Mouse (Mus musculus): ENCODE results near the gene Rab11a.
"Not testable (repeated sequence)": the region's sequence is repeated elsewhere in the genome, so short reads cannot be mapped to it uniquely, and the experiment has no call there.

Rab11a gene

DNA sequence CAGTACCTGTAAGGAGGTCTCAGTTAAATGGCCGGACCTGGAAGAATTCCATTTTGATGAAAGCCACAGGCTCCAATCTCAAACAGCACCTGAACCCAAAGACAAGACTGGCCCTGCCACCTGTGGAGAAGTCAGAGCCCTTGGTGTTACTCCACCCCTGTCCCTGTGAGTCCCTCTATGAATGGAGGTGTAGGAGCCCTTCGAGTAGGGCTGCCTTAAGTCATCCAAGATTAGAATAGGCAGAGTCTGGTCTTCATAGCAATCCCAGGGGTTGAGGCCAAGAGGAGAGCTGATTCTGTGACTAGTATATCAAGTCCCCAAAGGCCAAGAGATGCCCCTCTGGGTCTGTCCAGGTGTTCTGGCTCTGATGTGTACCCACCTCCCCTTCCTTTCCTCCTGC is 46.8 kb downstream of the Rab11a start:
- no peak for DNase-seq

DNA sequence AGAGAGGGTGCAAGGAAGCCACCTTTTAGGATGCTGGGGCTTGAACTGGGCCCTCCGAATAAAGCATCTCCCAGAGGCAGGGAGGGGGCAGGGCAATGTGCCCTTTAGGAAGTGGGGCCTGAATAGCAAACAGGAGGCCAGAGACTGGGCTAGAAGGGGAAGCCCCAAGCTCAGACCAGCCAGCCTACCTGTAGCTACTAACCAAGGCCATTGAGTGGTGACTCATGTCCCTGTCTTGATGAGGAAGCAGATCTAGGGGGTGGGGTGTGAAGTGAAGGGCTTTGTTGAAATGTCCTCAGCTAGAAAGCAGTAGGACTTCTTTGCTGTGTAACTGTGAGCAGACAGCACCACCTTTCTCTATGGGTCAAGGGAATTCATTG is 49.6 kb downstream of the Rab11a start:
- no peak for DNase-seq

DNA sequence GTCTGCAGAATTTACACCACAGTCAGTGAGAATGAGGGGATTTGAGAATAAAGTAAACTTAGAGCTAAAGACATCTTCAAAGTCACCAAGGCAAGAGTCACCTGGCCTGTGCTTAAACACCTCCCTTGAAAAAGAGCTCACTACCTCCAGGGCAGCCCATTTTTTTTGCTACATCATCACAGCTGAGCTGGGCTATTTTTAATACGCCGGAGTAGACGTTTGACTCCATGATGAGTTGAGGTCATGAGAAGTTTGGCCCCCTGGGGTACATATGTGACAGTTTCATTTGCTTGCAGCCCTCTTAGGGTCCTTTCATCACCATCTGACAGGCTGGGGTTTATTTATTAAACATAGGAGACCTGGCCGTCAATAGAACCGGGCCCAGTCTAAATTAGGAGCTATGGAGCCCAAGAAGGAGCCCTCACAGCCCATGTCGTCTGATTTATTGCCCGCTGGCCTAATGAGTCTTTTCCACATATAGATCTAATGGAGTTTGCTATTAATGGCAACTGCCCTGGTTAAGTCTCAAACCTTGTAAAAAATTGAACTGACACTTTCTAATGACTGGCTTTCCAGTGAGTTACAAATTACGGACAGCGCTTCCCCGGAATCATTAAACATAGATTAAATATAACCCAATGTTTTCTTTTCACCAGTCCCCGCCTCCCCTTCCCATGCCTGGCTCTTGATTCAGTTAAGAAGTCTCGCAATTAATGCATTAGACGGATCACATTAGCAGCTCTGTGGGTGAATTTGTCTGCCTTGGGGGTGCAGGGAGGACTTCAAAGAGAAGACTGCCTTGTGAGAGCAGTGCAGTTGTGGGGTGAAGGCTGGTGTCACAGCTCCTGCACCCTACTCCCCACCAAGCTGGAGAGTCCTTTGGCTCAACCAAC is 50.2 kb downstream of the Rab11a start:
- DNase-seq, result no peak

DNA sequence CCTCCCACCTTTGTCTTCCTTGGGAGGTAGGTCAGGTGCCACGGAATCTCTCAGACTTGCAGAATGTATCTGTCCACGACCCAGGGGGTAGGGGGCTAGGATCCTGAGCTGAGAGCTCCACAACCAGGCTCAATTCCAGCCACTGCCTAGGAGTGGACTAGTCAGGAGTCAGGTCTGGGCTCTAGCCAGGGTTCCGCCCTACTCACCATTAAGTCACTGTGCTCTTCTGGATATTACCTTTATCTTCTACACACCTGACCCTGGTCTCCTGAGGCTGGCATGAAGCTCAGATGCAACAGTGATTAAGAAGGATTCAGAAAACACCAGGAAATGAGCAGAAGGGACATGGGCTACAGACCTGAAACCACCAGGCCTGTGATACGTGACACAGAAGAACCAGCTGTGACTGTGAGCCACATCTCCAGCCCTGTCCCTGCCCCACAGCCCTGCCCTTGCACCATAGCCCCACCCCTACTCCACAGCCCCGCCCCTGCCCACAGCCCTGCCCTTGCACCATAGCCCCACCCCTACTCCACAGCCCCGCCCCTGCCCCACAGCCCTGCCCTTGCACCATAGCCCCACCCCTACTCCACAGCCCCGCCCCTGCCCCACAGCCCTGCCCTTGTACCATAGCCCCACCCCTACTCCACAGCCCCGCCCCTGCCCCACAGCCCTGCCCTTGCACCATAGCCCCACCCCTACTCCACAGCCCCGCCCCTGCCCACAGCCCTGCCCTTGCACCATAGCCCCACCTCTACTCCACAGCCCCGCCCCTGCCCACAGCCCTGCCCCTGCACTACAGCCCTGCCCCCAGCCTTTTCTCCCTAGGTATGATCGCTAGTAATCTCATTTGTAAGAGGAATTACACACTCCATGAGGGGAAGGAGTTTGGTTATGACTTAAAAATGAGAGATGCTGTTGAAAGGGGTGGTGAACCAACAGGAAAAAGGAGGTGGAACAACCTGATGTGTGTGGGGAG is 65.9 kb downstream of the Rab11a start:
- not testable (repeated sequence) for DNase-seq

DNA sequence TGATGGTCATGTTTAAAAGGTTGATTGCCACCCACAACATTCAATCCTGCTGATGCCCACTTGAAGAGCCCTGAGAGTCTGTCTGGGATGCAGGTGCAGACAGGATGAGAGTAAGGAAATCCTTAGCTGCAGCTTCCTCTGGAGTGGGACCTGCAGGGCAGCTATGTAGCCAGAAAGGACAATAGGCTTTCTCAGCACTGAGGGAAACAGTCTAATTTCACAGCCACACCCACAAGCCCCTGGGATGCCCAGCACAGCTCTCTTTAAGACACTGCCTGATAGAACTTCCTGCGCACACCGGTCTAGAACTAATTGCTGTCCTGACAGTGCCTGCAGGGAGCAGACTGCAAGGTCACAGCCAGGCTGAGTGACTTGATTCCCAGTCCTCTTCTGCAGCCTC is 69.6 kb downstream of the Rab11a start:
- no peak for DNase-seq

DNA sequence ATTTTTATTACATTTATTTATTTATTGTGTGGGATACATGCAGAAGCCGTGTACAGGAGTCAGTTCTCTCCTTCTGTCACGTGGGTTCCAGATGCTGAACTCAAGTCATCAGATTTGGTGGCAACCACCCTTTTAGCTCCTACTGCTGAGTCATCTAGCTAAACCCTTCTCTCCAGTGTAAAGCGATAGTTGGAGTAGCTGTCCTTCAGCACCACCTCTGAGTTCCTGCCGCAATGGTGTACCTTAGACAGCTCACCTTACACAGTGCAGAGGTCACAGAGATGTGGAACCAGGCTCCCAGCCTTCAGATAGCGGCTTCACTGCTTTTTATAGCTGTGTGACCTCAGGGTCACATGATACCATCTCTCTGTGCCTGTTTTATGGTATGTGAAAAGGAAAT is 70.0 kb downstream of the Rab11a start:
- DNase-seq, result no peak

DNA sequence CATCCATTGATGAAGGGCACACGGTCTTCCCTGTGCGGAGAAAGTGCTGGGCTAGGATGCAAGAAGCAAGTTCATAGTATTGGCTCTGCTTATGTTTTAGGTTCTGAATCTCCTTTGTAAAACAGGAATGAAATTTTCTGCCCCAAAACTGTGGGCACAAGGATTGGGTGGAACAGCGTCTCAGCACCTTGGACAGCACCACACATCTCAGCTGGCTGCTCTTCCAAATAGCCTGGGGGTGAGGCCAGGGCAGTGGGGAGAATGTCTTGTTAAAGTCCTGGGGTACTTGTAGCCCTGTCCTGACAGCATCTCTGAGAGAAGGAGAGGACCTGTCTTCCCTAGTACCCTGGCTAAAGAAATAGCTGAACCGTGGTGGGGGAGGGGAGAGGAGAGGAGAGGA is 71.0 kb downstream of the Rab11a start:
- DNase-seq, result no peak

All from heart, adult 11 months (tissue).